Mouse (Mus musculus): Measurements from ENCODE around the gene Olfm4. TPM values are rescaled to one million over a fixed set of nuclear protein-coding genes. Genes with fewer than 3 reads are reported as not detected.

Olfm4 gene
- total RNA-seq (2014; fragmentation: Nextera tagmentation) (not detected in 2 replicates), total RNA-seq (2017) (0.38 TPM in 1 of 2 replicates, not detected in the other)

GRCm38 (mm10) chr14:79983781-79984180 lies at the start of gene Olfm4:
Olfm4 (plus strand) TSS chr14:79984081.
- ATAC-seq (replicated peaks; ENCODE audit: low FRiP score, low TSS enrichment, poor library complexity, severe bottlenecking): no peak

DNA sequence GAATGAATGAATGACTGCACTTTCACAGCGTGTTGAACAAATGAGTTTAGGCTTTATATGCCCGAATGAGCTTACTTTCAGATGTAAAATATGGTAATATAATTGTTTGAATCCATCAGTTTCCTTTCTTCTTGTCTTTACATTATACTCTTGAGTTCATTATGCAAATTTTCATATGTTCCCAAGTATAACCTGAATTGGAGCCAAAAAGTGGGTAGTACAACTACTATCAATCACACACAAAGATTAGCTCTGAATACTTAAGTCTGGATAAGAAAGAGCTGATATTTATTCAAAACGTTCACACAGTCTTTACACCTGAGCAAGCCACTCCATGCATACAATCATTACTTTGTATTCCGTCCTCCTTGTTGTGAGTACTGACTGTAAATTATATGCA lies 49.5 kb upstream of the Olfm4 start:
- no peak for ATAC-seq (replicated peaks; ENCODE audit: low FRiP score, low TSS enrichment, poor library complexity, severe bottlenecking)

- ATAC-seq (replicated peaks; ENCODE audit: low FRiP score, low TSS enrichment, poor library complexity, severe bottlenecking): no peak
Measured at GRCm38 (mm10) chr14:79936879-79937468, 46.9 kb upstream of the Olfm4 start.

DNA sequence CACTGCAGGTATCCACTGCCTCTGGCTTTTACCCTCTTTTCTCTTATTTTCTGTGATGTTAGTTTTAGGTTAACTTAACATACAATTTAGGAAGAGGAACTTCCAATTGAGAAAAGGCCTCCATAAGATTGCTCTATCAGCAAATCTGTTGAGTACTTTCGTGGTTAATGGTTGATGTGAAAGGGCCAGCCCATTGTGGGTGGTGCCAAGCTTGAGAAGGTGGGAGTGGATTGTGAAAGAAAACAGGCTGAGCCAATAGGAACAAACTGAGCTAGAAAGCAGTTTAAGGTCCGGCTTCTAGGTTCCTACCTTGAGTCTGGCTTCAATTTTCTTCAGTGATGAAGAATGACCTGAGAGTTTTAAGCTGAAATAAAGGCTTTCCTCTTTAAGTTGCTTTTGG lies 38.0 kb upstream of the Olfm4 start:
- no peak for ATAC-seq (replicated peaks; ENCODE audit: low FRiP score, low TSS enrichment, poor library complexity, severe bottlenecking)

- ATAC-seq (replicated peaks; ENCODE audit: low FRiP score, low TSS enrichment, poor library complexity, severe bottlenecking): no peak
Measured at GRCm38 (mm10) chr14:79955678-79956077, 28.2 kb upstream of the Olfm4 start.

DNA sequence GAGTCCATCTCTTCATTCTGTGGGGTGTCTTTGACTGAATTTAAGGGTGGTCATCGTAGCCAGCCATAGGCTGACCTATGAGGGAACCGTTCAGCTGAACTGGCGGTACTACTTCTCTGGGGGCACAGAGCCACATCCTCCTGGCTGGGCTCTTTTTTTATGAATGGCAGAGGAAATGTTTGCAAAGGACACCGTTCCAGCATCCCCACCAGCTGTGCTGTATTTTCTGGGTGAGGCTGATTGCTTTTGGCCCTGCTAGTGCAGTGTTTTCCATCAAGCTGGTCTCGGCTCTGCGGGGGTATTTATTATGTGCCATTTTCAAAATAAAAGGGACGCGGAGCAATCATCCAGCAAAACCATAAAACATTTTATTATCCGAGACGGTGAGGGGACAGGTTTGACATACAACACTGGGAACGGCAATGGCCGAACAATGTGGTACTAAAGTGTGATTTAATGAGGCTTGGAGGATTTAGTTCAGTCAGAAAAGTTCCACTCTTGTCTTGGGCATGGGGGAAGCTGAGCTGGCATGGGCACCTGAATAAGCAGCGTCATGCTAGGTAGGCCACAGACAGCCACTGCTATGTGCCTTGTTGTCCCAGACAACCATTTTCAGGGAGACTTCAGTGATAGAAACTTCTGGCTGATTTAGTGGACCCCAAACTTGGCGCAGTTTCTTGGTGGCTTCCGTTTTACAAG lies 25.9 kb upstream of the Olfm4 start:
- no peak for ATAC-seq (replicated peaks; ENCODE audit: low FRiP score, low TSS enrichment, poor library complexity, severe bottlenecking)

DNA sequence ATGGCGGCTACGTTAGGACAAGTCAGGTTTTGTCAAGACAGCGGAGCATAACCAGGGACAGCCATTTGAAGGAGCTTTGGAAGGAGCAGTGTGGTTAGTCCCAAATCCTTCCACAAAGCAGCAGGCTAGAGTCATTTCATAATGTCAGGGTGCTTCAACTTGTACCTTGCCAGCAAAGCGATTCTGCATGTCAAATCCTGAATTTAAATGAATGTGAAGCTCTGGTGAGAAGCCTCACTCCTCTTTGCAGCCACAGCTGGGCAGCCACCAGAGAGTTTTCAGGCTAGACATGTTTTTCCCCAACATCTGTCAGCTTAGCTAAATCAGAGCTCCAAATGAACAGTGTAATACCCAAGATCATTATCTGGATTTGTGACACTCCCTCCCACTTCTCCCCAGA lies 22.7 kb upstream of the Olfm4 start:
- no peak for ATAC-seq (replicated peaks; ENCODE audit: low FRiP score, low TSS enrichment, poor library complexity, severe bottlenecking)

DNA sequence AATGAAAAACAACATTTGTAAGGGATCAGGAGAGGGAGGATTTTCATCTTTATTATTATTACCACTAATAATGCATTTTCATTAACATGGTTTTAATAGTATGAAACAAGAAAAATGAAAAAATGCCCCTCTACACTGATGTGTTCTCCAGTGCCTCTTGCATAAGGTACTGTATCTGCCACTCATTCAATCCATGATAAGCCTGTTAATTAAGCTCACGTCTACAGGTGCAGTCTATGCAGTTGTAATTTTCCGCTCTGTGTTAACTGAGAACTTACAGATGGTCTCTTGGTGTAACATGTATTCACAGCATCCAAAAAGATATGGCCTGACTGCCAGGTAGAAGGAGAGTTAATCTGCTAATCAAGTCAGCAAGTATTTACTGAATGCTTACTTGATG lies 22.3 kb upstream of the Olfm4 start:
- ATAC-seq (replicated peaks; ENCODE audit: low FRiP score, low TSS enrichment, poor library complexity, severe bottlenecking): no peak

DNA sequence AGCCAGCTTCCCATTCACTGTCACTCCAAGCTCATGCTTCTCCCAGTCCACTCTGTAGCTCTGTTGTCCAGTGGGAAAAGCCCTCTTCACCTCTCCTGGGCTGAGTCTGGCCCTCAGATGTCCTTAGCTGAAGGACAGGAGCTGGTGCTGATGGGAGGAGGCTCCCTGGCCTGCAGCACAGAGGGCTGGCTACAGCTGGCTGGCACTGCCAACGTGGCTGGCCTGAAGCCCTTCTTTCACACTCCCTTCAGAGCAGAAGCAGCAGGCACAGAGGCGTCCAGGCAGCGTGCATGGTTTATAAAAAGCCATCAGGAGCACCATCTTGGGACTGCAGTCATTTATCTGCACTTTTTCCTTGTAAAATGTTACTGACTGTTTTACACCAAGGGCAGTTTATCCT lies 13.7 kb upstream of the Olfm4 start:
- no peak for ATAC-seq (replicated peaks; ENCODE audit: low FRiP score, low TSS enrichment, poor library complexity, severe bottlenecking)

DNA sequence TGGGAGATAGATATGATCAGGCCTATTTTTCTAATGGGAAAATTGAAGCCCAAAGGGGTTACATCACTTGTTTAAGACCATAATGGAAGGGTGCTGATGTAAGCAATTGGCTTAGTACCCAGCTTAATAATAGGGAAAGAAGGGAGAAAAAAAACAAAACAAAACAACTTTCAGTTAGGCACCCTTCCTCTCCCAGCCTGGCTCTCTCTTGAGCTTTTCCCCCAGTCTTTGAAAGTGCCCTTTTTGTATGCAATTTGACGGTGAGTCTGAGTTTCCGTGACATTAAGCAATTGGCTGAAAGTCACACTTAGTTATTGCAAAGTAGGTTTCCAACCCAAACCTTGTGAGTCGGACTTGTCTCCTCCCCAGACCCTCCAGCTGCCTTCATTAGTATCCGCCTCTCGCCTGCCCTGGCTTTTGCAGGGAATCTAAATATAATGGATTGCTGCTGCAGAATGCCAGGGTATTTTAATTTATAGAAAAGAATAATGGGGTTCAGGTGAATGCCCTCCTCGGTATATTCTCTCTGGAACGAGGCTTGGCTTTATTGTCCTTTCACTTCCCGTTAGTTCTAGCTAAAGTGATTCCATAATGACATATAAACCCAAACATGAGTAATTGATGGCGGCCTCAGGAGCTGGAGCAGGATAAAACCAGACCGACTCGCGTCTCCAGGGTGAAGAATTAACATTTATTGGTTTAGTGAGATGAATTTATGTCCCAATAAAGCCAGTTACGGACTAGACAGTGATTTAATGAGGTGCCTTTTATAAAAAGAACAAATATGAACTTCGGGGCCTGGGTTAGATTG lies 12.7 kb upstream of the Olfm4 start:
- no peak for ATAC-seq (replicated peaks; ENCODE audit: low FRiP score, low TSS enrichment, poor library complexity, severe bottlenecking)

DNA sequence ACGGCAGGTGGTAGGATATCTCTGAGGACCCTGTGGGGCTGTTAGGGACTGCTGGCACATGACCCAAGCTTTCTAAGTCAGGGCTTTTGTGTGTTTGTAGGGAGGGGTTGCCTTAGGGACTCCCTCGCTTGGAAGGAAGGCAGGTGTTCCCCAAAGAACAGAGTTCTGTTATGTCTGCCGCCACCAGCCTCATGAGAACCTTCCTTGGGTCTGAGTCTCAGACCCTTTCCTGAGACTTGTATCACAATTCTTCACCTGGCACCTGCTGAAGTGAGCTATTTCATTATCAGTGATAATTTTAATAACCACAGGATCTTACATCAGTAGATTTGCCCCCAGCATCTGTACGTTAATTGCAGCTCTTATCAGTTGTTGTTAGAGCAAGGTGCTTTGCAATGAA lies 2.4 kb upstream of the Olfm4 start:
- no peak for ATAC-seq (replicated peaks; ENCODE audit: low FRiP score, low TSS enrichment, poor library complexity, severe bottlenecking)

DNA sequence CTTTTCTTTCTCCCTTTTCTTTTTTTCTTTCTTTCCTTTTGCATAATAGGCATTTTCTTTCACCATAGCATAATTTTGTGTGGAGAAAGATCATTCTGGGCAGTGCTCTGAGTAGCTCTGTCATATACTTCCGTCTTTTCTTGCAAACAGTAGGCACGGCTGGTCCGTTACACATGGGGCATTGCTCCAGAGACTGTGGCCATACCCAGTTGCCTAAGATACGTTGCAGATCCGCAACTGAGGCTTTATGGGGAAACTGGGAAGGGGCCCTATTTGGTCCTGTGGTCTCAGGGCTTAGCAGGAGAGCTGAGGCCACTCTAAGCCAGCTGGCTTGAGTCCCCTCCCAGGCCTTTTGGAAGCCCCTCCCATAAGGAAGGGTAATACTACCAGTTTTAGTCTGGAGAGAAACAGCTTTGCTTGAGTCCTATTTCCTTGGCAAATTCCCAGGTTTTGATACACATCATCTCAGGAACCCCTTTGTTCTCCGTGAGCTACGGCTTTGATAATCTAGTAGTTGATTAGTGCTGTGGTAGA lies 1.3 kb downstream of the Olfm4 start:
- no peak for ATAC-seq (replicated peaks; ENCODE audit: low FRiP score, low TSS enrichment, poor library complexity, severe bottlenecking)

DNA sequence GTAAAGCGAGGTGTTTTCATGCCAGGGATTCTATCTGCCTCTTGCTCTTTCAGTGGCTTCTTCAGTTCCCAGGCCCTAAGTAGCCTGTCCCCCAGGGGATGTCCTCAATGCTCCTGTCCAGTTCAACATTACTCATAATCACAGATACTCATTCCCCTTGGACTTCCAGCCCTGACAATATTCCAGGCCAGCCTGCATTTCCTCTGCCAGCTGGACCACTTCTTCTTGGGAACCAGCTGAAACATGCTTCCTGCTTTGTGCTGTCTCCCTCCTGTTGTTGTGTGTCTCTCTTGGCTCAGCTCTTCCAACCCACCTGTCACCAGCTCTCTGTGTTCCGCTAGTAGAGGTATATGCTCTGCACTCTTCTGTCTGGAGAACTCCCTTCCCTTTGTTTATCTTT lies 1.8 kb downstream of the Olfm4 start:
- ATAC-seq (replicated peaks; ENCODE audit: low FRiP score, low TSS enrichment, poor library complexity, severe bottlenecking): no peak

GRCm38 (mm10) chr14:79986831-79987230 lies 3.0 kb downstream of the Olfm4 start:
- ATAC-seq (replicated peaks; ENCODE audit: low FRiP score, low TSS enrichment, poor library complexity, severe bottlenecking): no peak

- no peak for ATAC-seq (replicated peaks; ENCODE audit: low FRiP score, low TSS enrichment, poor library complexity, severe bottlenecking)
Measured at GRCm38 (mm10) chr14:79989785-79990184, 5.9 kb downstream of the Olfm4 start.

- ATAC-seq (replicated peaks; ENCODE audit: low FRiP score, low TSS enrichment, poor library complexity, severe bottlenecking): no peak
Measured at GRCm38 (mm10) chr14:79990547-79990946, 6.7 kb downstream of the Olfm4 start.

GRCm38 (mm10) chr14:79997534-79997933 lies 13.7 kb downstream of the Olfm4 start:
- ATAC-seq (replicated peaks; ENCODE audit: low FRiP score, low TSS enrichment, poor library complexity, severe bottlenecking): no peak

DNA sequence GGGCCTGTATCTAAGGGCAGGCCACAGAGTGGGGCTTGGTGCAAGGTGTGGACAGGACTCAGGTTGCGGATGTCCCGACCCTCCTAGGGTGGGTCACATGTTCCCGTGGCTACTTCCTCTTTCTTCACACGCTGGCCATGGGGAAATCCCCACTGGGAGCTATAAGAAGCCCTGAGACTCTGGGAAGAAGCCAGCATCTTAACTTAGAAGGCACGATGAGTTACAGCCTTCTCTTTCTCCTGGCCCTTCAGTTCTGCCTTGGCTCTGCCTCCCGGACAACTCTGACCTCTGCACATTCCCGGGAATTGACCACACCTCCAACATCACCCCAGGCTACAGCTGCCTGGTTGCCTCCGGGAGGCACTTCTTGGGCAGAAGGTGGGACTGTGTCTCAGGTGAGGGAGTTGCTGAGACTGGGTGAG lies 16.2 kb downstream of the Olfm4 start:
- ATAC-seq (replicated peaks; ENCODE audit: low FRiP score, low TSS enrichment, poor library complexity, severe bottlenecking): no peak

DNA sequence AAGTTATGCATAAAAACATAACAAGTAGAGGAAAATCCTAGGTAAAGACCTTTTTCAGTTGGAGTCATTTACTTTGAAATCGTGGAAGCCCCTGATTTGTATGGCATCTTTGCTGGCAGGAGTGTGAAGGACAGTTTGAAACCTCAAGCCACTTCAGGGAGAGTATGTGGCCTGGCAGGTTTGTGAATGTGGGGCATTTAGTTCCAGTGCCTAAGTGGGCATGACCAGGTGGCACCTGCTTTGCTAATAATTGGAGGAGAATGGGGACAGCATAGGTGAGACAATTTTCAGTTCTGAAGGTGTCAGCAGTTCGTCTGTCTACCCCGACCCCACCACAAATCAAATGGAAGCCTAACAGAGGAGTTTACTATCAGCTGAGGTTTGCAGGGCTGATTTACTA lies 23.8 kb downstream of the Olfm4 start:
- no peak for ATAC-seq (replicated peaks; ENCODE audit: low FRiP score, low TSS enrichment, poor library complexity, severe bottlenecking)

GRCm38 (mm10) chr14:80010426-80010825 lies 26.5 kb downstream of the Olfm4 start:
- no peak for ATAC-seq (replicated peaks; ENCODE audit: low FRiP score, low TSS enrichment, poor library complexity, severe bottlenecking)
